Mouse (Mus musculus) forebrain, embryonic 12.5 days (tissue): ENCODE measurements at regions not wholly inside any gene's neighbourhood (a gene's known extent, or its start where the extent isn't known, plus 50 kb on each side); places are given as distances from the start of the nearest gene placed in this dataset.

Experiments
- ATAC-seq: fragments of 200-750 bp; cut with Nextera tagmentation; 2 replicates; pipeline ENCODE4 v1.8.0; 2017; ENCODE audit warnings: moderate TSS enrichment; ENCODE audit not compliant: low FRiP score
- H3K27ac ChIP-seq: fragments of 300-500 bp; sonication (generic); 2 replicates; pipeline ENCODE4 v1.5.1; 2016; ENCODE audit warnings: mild to moderate bottlenecking
- H3K27me3 ChIP-seq: fragments of 300-500 bp; sonication (generic); 2 replicates; pipeline ENCODE4 v1.6.1; 2016; ENCODE audit warnings: mild to moderate bottlenecking
- H3K36me3 ChIP-seq: fragments of 300-500 bp; sonication (generic); replicated peaks from 2 replicates; pipeline ENCODE4 v1.6.1; 2016; ENCODE audit warnings: mild to moderate bottlenecking
- H3K4me1 ChIP-seq: fragments of 300-500 bp; sonication (generic); 2 replicates; pipeline ENCODE4 v1.6.1; 2016
- H3K4me2 ChIP-seq: fragments of 300-500 bp; sonication (generic); 2 replicates; pipeline ENCODE4 v1.6.1; 2016; ENCODE audit warnings: mild to moderate bottlenecking, moderate library complexity
- H3K4me3 ChIP-seq: fragments of 300-500 bp; sonication (generic); replicated peaks from 2 replicates; pipeline ENCODE4 v1.5.1; 2016; ENCODE audit warnings: mild to moderate bottlenecking
- H3K9ac ChIP-seq: fragments of 300-500 bp; sonication (generic); 2 replicates; pipeline ENCODE4 v1.6.1; 2016; ENCODE audit warnings: mild to moderate bottlenecking
- H3K9me3 ChIP-seq: fragments of 300-500 bp; sonication (generic); 2 replicates; pipeline ENCODE4 v1.6.1; 2016
- WGBS: fragments of 180-500 bp; shearing (Covaris S2); methylation state at CpG from one replicate; pipeline ENCODE4 v1.1.7; 2016; 5-methylcytosine and 5-hydroxymethylcytosine counted together

DNA sequence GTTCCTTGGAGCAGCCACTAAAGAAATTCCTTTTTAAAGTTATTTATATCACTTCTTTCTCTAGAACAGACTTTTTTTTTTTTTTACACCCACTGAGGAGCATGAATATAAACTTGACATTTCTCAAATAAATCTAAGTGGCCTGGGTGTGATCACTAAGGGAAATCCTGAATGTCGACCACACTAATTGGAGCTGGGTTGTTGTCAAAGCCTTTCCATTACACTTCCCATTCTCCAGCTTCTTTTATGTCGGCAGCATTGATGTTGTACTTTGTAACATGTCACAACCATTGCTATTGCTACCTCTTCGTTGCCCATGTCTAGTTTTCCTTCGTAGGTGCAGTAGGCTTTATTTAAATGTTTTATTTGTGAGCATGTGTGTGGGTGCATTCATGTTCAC is 77.1 kb upstream of the Phactr1 start:
- Histone ChIP-seq H3K27ac (no peak overlapping the region), H3K4me2 (no peak overlapping the region), H3K36me3 (no peaks in the 10 kb centered on the region), H3K4me1 (no peaks in the 10 kb centered on the region), H3K9me3 (no peaks in the 10 kb centered on the region), H3K4me3 (no peak overlapping the region), H3K27me3 (no peaks in the 10 kb centered on the region), H3K9ac (no peak overlapping the region)
- no peak for ATAC-seq
- 67% methylated on average over 4 of the region's 4 CpGs for WGBS

DNA sequence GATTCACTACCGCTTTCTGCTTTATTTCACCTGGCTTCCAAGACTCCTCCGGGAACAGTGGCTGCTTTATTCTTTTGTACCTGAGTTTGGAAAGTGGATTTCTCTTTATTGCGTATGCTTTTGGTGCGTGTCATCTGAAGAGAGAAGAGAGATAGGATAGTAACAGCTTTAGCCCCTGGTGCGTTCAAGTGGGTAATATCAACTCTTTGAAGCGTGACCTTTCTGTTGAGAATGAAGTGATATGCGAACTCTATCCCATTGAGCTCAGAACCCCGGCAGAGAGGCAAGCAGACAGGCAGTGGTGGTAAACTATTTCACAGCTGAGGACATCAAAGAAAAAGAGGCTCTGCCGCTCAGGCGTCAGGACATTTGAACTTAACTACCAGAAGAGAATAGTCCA is 72.7 kb upstream of the Phactr1 start:
- 68% methylated on average over 10 of the region's 10 CpGs for WGBS
- H3K9me3 ChIP-seq: no peaks in the 10 kb centered on the region
- ATAC-seq: no peak

DNA sequence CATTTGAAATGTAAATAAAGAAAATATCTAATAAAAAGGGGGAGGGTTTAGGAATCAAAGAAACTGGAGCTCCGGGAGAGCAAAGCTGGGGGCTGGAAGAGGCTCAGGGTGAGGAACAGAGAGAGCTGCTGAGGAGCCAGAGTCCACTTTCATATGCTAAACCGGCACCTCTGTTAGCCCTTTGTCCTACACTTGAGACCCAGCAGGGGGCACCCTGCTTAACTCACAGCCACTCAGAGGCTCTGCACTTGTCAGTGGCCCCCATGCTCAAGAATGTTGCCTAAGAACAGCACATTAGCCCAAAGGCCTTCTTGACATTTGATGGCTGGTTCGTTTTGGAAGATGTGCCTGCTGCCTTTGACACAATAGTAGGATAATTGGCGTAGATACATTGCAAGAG is 71.5 kb upstream of the Phactr1 start:
- H3K9me3 ChIP-seq: no peaks in the 10 kb centered on the region
- no peak for ATAC-seq
- no peak overlapping the region for H3K4me3 ChIP-seq
- H3K27me3 ChIP-seq: no peaks in the 10 kb centered on the region
- 17% methylated on average over 4 of the region's 4 CpGs for WGBS
- no peak overlapping the region for H3K4me2 ChIP-seq
- peaks cover 4% of the 10 kb centered on the region for H3K4me1 ChIP-seq
- no peaks in the 10 kb centered on the region for H3K36me3 ChIP-seq
- no peak overlapping the region for H3K27ac ChIP-seq
- H3K9ac ChIP-seq: no peak overlapping the region

More for the DNA sequence above, 72.7 kb upstream of the Phactr1 start:
- no peak overlapping the region for H3K27ac ChIP-seq
- H3K4me2 ChIP-seq: no peak overlapping the region
- H3K9ac ChIP-seq: no peak overlapping the region
- peaks cover 4% of the 10 kb centered on the region for H3K4me1 ChIP-seq
- H3K27me3 ChIP-seq: no peaks in the 10 kb centered on the region
- no peaks in the 10 kb centered on the region for H3K36me3 ChIP-seq
- no peak overlapping the region for H3K4me3 ChIP-seq

GRCm38 (mm10) chr13:42613326-42613725 is 67.1 kb upstream of the Phactr1 start:
- WGBS: 89% methylated on average over 4 of the region's 4 CpGs
- Histone ChIP-seq H3K36me3 (no peaks in the 10 kb centered on the region), H3K27me3 (no peaks in the 10 kb centered on the region), H3K9me3 (no peaks in the 10 kb centered on the region), H3K4me2 (no peak overlapping the region), H3K9ac (no peak overlapping the region), H3K27ac (no peak overlapping the region), H3K4me3 (no peak overlapping the region), H3K4me1 (peaks cover 4% of the 10 kb centered on the region)
- ATAC-seq: no peak

DNA sequence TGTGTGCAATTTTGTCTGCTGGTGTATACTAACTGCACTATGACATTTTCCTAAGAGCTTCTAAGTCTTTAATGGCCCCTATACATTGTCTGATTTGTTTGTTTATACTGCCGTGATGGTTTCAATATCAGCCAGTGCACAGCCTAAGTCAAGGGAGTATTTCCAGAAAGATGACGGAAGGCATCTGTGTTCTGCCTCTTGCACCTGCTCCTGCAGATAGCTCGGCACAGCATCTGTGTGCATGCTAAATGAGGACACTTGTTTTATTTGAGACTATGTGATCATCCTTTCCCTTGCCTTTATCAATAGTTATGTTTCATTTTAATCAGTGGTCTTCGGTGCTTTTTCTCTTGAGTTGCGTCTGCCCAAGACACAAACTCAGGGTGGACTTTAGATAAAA is 64.6 kb upstream of the Phactr1 start:
- Histone ChIP-seq H3K27ac (no peak overlapping the region), H3K4me3 (no peak overlapping the region), H3K9me3 (no peaks in the 10 kb centered on the region), H3K9ac (no peak overlapping the region), H3K4me1 (no peaks in the 10 kb centered on the region), H3K36me3 (no peaks in the 10 kb centered on the region), H3K27me3 (no peaks in the 10 kb centered on the region), H3K4me2 (no peak overlapping the region)
- 90% methylated on average over 5 of the region's 5 CpGs for WGBS
- no peak for ATAC-seq

DNA sequence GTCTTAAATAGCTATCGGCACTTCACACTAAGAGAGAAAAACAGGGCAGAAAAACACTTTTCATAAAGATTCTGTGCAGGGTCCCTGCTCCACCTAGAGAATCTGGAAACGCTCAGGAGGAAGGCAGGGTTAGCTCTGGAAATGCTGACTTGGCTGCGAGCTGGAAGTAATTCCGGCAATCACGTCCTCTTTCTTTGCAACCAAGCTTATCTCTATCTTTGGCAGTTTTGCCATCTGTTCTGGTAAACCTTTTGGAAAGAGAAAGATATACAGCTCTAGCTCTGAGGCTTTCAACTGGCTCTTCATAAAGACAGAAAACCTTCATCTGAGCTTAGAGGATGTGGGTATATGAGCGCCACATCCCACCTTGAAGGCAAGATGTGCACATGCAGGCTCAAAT is 63.2 kb upstream of the Phactr1 start:
- ATAC-seq: no peak
- WGBS: 93% methylated on average over 6 of the region's 6 CpGs
- Histone ChIP-seq H3K27me3 (no peaks in the 10 kb centered on the region), H3K9me3 (no peaks in the 10 kb centered on the region), H3K4me3 (no peak overlapping the region), H3K36me3 (no peaks in the 10 kb centered on the region), H3K4me1 (no peaks in the 10 kb centered on the region), H3K9ac (no peak overlapping the region), H3K4me2 (no peak overlapping the region), H3K27ac (no peak overlapping the region)

- no peaks in the 10 kb centered on the region for H3K9me3 ChIP-seq
- H3K4me3 ChIP-seq: no peak overlapping the region
- no peaks in the 10 kb centered on the region for H3K27me3 ChIP-seq
- WGBS: 61% methylated on average over 4 of the region's 4 CpGs
- no peak overlapping the region for H3K27ac ChIP-seq
- no peaks in the 10 kb centered on the region for H3K4me1 ChIP-seq
- no peak for ATAC-seq
- no peaks in the 10 kb centered on the region for H3K36me3 ChIP-seq
- H3K4me2 ChIP-seq: no peak overlapping the region
- H3K9ac ChIP-seq: no peak overlapping the region
Observed at GRCm38 (mm10) chr13:42617844-42618243, 62.6 kb upstream of the Phactr1 start.

GRCm38 (mm10) chr13:42619555-42620280 is 60.7 kb upstream of the Phactr1 start:
- Histone ChIP-seq H3K4me1 (no peaks in the 10 kb centered on the region), H3K27ac (no peak overlapping the region), H3K36me3 (no peaks in the 10 kb centered on the region), H3K4me3 (no peak overlapping the region), H3K4me2 (no peak overlapping the region), H3K9me3 (no peaks in the 10 kb centered on the region), H3K9ac (no peak overlapping the region), H3K27me3 (no peaks in the 10 kb centered on the region)
- WGBS: 94% methylated on average over 6 of the region's 6 CpGs
- ATAC-seq: no peak

GRCm38 (mm10) chr13:42623491-42623890 is 56.9 kb upstream of the Phactr1 start:
- Histone ChIP-seq H3K4me2 (no peak overlapping the region), H3K9ac (no peak overlapping the region), H3K9me3 (no peaks in the 10 kb centered on the region), H3K27ac (no peak overlapping the region), H3K4me1 (no peaks in the 10 kb centered on the region), H3K4me3 (no peak overlapping the region), H3K27me3 (no peaks in the 10 kb centered on the region), H3K36me3 (no peaks in the 10 kb centered on the region)
- WGBS: 49% methylated on average over 5 of the region's 5 CpGs
- ATAC-seq: no peak
